Mouse (Mus musculus) left cerebral cortex, postnatal 36 days (tissue): Measurements from ENCODE around the gene Wsb2. TPM values are rescaled to one million over a fixed set of nuclear protein-coding genes. Genes with fewer than 3 reads are reported as not detected.
A peak's percentile ranks its signal among the peaks of the same experiment; 100 is the strongest.

Experiments
- DNase-seq, 2 experiments: peaks; one replicate each; pipeline ENCODE4 v3.0.0; 2021 to 2022; ENCODE audit warnings: low spot score in 2 of 2, mixed read lengths in 1 of 2
- intact Hi-C: fragments of 180-260 bp; cut with DNase I; formaldehyde crosslinking; loops from one replicate; pipeline ENCODE4 v1.15.1; 2025
- total RNA-seq, 2 experiments: library from RNA; stranded (reverse); gene quantifications; 2 replicates each; pipeline ENCODE4 v1.2.3; 2021

Wsb2 gene
- total RNA-seq, 2 experiments from 2014 or later, result 294 to 334 TPM

DNA sequence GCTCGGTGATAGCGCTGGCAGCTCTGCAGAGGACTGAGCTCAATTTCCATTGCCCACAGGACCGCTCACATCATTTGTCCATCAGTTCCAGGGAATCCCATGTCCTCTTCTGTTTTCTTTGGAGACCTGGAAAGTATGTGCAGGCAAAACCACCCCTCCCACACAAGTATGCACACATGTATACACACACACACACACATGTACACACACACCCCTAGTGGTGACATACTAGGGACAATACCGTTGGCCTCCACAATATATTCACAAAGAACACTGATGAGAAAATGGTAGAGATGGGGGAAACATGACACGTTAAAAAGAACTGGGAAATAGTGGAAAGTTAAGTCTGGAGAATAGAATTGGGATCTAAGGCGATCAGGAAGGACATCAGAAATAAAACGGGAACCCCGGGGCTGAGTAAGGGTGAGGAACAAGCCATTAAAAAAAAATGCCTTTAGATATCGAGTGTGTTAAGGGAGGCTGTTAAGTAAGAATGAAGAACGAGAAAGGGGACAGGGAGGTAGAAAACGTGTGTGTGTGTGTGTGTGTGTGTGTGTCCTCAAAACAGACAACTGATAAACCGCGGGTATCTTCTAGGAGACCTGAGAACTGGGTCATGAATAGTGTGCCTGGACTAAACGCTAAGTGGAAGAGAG lies 1.3 kb upstream of the Wsb2 start:
- intact Hi-C loops, result loop anchor here (5.0 kb wide), 3 partner anchors 38 to 238 kb away; partner anchors contain the start of genes Ksr2, Suds3 and Vsig10
- DNase-seq, result no peak

DNA sequence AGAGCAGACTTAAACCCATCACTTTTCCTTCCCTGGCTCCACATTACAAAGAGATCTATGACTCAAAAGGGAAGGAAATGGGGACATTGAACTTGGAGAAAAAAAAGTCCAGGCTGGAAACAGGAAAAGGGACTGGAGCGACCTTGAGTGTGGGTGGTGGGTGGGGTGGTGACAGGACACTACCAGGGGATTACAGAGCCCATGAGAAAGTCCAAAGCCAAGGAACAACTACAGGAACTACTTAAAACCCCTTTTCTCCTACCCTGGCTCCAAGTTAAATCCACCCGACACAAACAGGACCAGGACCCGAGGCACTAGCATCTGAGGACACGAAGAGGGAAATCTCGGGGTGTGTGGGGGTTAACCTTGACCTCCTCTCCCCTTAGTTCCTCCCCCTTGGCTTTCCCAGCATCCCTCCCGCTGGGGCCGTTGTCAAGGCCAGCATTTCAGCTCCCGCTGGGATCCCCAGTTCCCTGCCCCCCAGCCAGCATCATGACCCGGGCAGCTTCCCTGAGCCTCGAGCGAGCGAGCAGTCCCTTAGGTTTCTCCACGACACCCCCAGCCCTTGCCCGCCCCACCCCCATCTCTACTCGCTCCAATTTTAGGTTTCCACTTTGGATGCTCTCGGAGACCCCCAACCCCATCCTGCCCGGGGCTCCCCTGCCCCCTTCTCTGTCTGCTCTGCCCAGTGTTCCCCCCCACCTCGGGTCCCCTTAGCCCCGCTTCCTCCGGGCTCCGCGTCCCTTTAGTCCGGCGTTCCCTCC lies 557 bp upstream of the Wsb2 start:
- peak; percentile 34 to 41 for DNase-seq
- intact Hi-C loops, result loop anchor here (5.0 kb wide), 3 partner anchors 39 to 239 kb away; partner anchors contain the start of genes Ksr2, Suds3 and Vsig10

DNA sequence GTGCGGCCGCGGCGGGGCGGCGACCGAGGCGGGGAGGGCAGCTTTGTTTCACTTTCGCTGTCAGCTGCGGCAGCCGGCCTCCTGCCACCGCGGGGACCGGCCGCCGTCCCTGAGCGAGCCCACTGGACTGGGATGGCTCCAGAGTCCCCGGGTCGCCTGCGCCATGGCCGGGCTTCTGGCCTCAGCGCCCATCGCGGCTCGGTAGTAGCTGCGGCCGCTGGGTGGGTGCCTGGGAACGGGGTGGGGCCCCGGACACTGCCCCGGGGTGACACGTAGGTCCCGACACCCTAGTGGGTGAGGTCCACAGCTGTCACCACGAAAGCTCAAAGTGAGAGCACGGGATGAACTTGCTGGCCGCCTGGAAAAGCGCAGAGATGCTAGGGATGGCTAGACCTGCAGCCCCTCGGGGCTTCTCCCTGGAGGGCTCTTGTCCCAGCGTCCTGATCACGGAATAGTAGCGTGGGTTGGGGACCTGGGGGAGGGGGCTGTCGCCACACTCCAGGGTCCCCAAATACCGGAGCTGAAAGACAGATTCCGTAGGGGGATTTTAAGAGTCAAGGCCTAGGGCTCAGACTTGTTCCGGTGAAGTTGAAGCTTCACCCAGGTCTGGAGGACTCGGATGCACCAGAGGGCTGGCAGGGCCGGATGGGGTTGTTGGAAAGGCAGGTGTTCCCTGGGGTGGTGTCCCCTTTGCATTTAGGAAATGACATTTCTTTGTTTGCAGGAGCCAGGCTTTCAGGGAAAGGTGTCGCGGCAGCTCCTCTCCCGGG lies 559 bp downstream of the Wsb2 start:
- DNase-seq, result peak; percentile 36 to 48

DNA sequence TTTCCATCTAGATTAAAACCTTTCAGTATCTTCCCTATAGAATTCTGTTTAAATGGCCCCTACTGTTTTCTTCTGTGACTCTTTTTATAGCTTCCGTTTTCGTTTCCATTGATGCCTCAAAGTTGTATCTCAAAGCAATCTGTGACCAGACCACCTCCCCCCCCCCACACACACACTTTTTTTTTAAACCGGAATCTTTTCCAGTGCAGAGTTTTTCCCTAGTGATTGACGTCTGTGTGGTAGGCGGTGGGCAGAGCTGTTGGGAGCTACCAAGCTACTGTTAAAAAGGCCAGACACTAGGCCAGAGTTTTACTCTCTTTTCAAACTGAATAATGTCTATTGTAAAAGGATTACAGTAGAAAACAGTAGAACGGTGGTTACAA lies 1.1 kb downstream of the Wsb2 start:
- DNase-seq, result no peak
- intact Hi-C loops, result loop anchor here (5.0 kb wide), 3 partner anchors 41 to 241 kb away; partner anchors contain the start of genes Ksr2, Suds3 and Vsig10

More for the DNA sequence above, 559 bp downstream of the Wsb2 start:
- intact Hi-C loops, result loop anchor here (5.0 kb wide), 3 partner anchors 40 to 240 kb away; partner anchors contain the start of genes Ksr2, Suds3 and Vsig10

DNA sequence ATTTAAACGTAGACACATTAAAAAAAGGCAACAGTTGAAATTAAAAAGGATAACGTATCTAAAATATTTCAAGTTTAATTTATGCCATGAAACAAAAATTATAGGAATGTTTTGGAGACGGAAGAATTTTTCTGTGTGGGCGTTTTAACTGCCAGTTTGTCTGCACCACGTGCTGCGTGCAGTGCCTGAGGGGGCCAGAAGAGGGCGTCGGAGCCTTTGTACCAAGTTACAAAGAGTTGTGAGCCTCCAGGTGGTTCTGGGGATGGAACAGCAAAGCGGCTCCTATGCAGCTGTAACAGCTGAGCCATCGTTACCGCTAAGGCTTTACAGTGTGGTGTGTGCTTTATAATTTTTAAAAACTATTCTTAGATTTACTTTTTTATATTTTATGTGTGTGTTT lies 1.6 kb downstream of the Wsb2 start:
- intact Hi-C loops, result loop anchor here (5.0 kb wide), 3 partner anchors 41 to 241 kb away; partner anchors contain the start of genes Ksr2, Suds3 and Vsig10
- peak; percentile 70 to 77 for DNase-seq

DNA sequence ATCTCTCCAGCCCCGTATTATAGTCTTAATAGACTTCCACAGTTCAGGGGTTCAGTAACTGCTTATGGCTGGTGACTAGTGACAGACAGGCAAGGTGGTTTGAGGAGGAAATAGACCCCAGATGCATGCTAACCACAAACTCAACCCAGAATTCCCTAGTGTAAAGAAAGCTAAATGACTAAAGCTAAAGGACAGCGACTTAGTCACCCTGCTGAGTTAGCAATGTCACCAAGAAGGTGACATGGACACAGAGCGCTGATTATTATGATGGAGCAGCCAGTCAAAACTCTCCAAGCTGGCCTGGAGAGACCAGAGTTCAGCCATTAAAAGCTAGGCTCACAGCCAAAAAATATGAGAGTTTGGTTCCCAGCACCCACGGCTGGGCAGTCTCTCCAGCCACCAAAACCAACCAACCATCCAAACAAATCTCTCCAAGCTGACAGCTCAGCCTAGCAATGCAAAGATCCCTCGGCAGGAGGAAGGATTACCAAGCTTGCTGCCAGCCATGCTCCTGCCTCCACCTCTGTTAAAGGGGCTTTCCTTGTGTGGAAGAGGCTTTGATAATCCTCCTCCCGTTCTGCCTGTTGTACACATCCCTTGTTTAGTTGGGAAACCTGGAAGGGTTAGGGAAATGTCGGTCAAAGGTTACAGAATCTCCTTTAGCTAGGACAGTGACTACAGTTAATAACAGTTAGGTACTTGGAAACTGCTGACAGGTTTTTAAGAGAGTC lies 2.6 kb downstream of the Wsb2 start:
- no peak for DNase-seq
- intact Hi-C loops, result loop anchor here (5.0 kb wide), 3 partner anchors 42 to 242 kb away; partner anchors contain the start of genes Ksr2, Suds3 and Vsig10

DNA sequence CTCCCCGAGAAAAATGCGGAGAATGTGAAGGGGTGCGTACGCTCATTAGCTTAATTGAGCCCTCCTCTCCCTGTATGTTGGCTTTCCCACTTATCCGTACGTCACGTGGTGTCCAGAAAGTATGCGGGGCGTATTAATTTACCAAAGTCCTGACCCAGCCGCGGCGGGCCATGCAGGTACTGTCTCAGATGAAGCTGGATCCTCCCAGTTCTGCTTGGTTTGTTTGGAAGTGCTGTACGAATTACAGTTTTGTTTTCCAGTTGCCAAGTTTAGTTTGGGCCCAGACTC lies 3.1 kb downstream of the Wsb2 start:
- intact Hi-C loops, result no loop called here
- no peak for DNase-seq

DNA sequence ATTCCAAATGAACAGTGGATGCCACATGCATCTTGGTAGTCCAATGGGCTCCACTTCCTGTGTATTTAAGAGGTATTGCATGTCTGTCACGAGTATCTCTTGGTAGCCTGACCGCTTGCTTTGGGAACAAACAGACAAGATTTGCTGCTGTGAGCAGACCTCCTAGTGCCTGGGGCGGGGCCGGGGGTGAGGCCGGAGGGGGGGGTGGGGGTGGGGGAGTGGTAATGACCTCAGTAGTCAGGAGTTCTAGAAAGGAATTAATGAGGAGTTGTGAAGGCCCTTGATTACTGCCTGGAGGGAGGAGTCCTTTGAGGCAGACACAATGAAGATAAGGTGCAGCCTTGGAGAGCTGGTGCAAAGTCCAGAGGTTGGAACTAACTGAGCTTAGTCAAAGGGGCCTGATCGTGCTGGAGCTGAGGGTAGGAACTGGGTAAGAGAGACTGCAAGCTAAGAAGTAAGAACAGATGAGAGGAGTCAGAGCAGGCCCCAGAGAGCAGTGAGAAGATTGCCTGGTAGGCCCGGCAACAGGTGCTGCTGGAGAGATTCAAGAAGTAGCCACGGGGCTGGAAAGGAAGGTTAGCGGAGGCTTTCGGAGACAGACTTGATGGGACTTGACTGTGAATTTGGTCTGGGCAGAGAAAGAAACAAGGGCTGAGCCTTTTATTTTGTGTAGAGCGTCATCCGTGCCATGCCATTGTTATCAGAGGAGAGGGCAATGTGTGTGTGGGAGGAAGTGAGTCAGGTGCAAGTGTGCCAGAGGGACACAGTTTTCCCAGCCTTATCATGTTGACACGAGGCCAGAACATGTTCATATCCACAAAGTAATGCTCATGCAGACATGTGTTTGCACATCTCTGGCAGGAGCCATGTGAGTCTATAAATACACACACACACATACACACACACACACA lies 3.8 kb downstream of the Wsb2 start:
- intact Hi-C loops, result no loop called here
- no peak for DNase-seq

DNA sequence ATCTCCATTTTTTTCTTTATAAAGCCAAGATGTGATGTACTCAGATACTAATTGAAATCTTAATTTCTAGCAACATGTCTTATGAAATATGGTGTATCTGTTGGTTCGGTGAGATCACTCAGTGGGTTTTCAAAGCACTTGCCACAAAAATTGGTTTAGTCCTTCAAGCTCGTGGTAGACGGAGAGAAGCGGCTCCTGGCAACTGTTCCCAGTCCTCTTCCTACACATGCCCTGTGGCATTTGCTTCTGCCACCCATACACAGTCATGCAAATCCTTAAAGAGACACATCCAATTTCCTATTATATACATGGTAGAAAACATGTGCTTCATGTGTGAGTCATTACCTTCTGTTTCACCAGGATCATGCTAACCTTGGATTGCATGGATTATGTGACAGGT lies 4.5 kb downstream of the Wsb2 start:
- DNase-seq, result no peak
- intact Hi-C loops, result no loop called here

DNA sequence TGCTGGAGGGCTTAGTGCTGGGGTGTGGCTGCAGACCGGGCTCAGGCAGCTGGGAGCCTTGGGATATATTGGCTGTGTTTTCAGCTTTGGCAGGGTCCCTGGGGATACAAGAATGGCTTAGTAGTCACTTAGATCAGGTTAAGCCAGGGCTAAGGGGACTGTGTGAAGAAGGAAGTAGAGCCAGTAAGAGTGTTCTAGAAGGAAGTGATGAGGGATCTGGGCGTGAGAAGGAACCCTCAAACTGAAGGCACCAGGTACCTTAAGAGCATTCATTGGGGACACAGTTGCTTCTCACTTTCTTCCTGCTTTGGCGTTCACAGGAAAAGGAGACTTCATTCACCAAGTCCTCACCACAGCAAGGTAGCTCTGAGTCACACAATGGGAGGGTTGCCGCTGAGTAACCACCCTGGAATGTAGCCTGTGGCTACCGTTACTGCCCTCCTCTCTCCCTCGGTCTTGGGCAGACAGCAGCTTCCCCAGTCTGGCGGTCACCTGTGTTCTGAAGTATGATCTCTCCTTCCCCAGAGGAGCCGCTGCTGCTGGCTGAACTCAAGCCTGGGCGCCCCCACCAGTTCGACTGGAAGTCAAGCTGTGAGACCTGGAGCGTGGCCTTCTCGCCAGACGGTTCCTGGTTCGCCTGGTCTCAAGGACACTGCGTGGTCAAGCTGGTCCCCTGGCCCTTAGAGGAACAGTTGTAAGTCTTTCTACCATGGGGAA lies 6.1 kb downstream of the Wsb2 start:
- no peak for DNase-seq
- intact Hi-C loops, result no loop called here

DNA sequence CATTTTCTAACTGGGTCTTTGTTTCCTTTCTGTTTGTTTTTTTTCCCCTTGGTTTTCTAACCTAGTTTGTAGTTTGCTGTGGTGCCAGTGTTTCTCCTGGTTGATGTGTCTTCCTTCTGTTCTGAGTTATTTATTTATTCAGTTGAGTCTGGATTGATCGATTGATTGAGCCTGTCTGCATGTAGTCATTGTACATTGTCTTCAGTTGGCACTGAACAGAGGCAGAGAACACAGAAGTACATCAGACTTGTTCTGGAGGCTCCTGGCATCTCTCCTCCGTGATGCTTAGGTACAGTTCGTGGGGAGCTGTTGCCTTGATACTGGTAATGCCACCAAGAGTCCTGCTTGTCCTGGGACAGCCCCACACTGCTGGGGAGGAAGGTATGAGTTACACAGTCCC lies 7.7 kb downstream of the Wsb2 start:
- intact Hi-C loops, result no loop called here
- no peak for DNase-seq

DNA sequence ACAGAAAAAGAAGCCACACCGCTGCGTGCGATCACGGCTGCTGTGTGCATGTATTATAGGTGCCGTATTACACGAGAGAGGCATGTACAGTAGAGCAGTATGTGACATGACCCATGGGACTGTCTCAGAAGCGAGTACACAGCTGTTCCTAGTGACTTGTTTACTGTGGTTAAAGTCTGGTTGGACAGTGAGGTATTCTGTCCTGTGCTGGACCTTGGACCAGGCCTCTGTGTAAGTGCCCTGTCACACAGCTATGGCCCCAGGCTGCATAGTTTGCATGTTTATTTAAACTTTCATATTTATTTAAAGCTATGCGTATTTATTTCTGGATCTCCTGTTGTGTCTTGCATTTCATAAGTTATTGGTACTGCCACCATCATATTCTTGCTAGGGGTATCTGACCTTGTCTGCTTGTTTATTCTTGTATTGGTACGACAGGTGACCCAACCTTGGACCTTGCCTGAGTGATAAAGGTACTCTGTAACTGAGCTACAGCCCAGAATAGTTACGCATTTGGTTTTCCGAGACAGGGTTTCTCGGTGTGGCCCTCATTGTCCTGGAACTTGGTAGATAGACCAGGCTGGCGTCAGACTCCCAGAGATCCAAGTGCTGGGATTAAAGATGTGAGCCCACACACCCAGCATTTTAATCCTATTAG lies 8.9 kb downstream of the Wsb2 start:
- no peak for DNase-seq
- intact Hi-C loops, result no loop called here

DNA sequence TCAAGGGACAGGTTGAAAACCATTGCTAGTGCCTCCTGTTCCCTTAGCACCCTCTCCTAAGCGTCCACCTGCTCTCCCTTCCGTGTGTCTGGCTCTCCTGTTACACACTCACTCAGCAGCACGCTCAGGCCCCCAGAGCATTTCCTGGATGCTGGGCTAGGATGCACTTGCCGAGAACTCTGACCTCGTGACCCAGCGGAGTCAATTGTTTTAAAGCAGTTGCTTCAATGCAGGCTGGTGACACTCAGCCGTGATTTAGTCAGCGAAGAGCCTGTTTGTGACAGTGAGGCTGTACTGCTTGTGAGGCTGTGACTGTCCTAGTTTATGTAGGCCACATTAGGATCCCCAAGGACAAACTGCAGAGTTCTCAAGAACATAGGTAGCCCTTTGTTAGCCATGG lies 10.1 kb downstream of the Wsb2 start:
- DNase-seq, result no peak
- intact Hi-C loops, result no loop called here

DNA sequence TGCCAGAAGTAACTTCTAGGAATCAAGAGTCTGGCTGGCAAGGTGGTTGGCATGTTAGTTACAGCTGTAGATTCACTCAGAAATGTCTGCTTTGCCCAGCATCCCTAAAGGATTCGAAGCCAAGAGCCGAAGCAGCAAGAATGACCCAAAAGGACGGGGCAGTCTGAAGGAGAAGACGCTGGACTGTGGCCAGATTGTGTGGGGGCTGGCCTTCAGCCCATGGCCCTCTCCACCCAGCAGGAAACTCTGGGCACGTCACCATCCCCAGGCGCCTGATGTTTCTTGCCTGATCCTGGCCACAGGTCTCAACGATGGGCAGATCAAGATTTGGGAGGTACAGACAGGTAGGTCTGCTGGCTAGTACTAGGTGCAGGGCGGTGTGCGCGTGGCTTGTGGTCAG lies 13.5 kb downstream of the Wsb2 start:
- intact Hi-C loops, result no loop called here
- DNase-seq, result no peak

DNA sequence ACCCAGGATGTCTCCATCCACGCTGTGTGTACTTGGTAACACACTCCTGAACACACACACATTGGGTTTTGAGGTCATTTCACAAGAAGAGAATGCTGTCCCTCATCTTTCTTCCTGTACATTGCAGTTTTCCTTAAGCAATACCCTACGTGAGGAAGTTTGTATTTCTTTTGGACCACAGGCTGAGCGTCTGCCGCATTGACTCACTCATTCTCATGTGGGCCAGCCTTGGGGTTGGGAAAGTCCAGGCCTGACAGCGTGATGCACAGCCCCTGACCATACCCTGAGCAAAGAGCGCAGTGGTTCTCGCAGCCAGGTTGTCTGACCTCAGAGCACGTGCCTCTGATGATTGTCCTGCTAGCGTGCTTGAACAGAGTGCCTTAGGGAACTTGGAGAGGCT lies 16.3 kb downstream of the Wsb2 start:
- intact Hi-C loops, result no loop called here
- DNase-seq, result no peak

DNA sequence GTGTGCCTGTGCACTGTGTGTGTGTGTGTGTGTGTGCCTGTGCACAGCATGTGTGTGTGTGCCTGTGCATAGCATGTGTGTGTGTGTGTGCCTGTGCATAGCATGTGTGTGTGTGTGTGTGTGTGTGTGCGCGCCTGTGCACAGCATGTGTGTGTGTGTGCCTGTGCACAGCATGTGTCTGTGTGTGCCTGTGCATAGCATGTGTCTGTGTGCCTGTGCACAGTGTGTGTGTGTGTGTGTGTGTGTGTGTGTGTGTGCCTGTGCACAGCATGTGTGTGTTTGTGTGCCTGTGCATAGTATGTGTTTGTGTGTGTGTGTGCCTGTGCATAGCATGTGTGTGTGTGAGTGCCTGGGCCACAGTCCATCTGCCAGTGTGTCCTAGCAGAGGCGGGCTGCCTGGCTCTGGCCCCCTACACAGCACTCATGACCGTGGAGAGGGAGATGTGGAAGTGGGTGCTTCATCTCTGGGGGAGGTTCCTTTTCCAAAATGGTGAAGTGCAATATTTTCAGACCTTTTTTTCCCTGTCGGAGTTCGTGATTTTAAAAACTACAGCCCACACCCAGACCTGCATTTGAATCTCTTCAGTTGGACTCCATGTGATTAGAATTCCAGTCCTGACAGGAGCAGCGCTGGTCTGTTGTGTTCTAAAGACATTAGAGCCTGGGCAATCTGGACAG lies 17.4 kb downstream of the Wsb2 start:
- DNase-seq, result peak; percentile 44 to 55
- intact Hi-C loops, result no loop called here

DNA sequence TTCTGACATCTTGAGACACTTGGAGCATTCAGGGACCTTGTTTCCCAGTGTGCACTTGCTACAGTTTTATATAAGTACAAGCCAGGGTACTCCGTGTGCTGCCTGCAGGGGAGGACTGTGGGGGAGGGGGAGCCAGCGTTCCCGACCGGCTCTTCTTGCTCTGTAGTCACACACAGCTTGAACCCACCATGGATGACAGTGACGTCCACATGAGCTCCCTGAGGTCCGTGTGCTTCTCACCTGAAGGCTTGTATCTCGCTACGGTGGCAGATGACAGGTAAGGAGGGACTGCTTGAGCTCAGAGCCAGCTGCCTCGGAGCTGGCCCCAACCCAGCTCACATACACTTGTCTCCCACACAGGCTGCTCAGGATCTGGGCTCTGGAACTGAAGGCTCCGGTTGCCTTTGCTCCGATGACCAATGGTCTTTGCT lies 19.2 kb downstream of the Wsb2 start:
- intact Hi-C loops, result no loop called here
- DNase-seq, result peak; percentile 60 to 63
